Mouse (Mus musculus) liver, embryonic 18 days (tissue): ENCODE data around the gene Fyn. TPM values are rescaled to one million over a fixed set of nuclear protein-coding genes. Genes with fewer than 3 reads are reported as not detected.

Source experiments
- polyA plus RNA-seq: library from polyadenylated mRNA; depleted of rRNA; stranded (reverse); fragments of >200 nt; gene quantifications from 2 replicates; pipeline ENCODE4 v1.2.3, GENCODE M21; 2012; rRNA removed

Gene Fyn
- polyA plus RNA-seq, result 7.9 and 8.5 TPM in 2 replicates

GRCm38 (mm10) chr10:39368572-39369135 lies at the start of gene Fyn:
TSS of gene Fyn (plus strand) at chr10:39368855.

DNA sequence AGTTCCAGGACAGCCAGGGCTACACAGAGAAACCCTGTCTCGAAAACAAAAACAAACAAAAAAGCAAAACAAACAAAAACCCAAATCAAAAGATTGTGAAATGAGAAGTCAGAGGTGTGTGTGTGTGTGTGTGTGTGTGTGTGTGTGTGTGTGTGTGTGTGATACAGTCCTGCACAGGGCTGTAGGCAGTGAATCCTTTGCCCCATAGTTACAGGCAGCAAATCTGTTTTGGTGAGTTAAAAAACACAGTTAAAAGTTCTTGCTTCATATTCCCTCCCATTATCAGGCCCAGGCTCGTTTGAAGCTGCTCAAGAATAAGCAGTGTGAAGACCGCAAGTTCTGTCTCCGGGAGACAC lies 244.0 kb downstream of the Fyn start, which contains the start of gene Traf3ip2:
Gene Traf3ip2, plus strand, starts transcription at position 302 of the 356 bp plus-strand sequence.

Other genes starting within 250 kb of the Fyn start
- gene Fam229b, start 234.9 kb upstream of the Fyn start, polyA plus RNA-seq, result 0.23 and 0.34 TPM in 2 replicates
- gene Tube1, start 234.9 kb upstream of the Fyn start, polyA plus RNA-seq, result 2.9 TPM in 2 replicates
- gene Ccn6, start 205.1 kb upstream of the Fyn start, polyA plus RNA-seq, result 0.02 and 0.04 TPM in 2 replicates
- 2.0 and 2.8 TPM in 2 replicates for gene Traf3ip2, start 244.1 kb downstream of the Fyn start, polyA plus RNA-seq